Mouse (Mus musculus) frontal cortex, adult (tissue): ENCODE data around the gene Smim22.

Source experiments
- ATAC-seq: cut with Nextera tagmentation; 2 replicates; pipeline ENCODE4 v1.9.2; 2017; ENCODE audit warnings: mild to moderate bottlenecking, moderate library complexity, mixed read lengths; ENCODE audit not compliant: low TSS enrichment

Gene Smim22

DNA sequence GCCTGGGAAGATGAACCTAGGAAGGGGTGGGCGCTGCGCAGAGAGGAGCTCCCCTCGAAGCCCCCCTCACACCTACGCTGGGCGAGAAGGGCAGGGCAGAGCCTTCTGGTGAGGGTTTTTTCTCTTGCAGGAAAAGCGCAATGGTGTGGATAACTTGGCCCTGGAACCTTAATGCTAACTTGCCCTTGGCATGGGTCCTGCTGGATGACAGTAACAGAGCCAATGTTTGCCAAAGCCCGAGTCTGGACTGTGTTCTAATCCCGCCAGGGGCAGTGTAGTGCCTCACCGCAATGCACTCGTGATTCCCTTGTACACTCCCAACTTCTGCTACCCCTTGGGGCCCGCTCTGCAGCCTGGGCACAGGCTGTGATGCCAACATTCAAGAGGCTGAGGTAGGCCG lies 988 bp downstream of the Smim22 start:
- ATAC-seq: no peak

DNA sequence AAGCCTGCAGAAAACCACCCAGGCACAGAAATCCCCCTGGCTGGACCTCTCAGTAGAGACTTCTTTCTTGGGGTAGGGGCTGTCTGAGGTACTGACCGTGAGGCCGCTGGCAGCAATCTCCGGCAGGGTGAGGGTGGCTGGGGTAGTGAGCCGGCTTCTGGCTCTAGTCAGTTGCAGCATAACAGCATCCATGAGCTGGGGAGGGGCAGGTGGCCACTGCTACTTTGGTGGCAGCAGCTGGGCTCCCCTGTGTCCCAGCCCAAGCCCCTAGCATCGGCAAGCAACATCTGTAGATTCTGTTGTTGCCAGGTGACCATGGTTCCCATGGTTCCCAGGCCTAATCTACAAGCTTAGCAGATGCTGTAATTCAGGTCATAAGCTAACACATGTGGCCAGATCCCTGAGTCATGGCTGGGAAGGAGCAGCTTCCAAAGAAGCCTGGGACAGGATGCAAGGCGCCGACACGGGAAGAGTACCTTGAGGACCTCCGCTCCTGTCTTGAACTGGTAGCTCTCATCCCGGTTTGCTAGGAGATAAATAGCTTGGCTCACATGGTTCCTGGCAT lies 3.4 kb downstream of the Smim22 start:
- no peak for ATAC-seq

DNA sequence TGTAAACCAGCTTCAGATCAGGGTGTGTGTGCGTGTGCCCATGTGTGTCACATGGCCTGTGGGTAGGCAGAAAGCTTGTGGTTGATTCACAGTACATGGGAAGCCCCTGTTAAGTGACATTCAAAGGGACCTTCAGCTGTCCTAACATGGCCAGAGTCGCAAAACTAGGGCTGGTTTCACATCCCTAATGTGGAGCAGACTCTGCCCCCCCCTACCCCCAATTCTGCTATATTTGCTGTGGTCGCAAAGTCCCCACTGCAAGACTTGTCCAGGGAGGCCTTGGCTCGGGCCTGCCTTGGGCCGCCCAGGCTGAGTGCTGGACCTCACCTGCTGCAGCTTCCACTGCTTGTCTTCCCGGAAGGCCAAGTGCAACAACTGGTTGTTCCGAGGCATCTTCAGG lies 4.2 kb downstream of the Smim22 start:
- ATAC-seq: no peak

DNA sequence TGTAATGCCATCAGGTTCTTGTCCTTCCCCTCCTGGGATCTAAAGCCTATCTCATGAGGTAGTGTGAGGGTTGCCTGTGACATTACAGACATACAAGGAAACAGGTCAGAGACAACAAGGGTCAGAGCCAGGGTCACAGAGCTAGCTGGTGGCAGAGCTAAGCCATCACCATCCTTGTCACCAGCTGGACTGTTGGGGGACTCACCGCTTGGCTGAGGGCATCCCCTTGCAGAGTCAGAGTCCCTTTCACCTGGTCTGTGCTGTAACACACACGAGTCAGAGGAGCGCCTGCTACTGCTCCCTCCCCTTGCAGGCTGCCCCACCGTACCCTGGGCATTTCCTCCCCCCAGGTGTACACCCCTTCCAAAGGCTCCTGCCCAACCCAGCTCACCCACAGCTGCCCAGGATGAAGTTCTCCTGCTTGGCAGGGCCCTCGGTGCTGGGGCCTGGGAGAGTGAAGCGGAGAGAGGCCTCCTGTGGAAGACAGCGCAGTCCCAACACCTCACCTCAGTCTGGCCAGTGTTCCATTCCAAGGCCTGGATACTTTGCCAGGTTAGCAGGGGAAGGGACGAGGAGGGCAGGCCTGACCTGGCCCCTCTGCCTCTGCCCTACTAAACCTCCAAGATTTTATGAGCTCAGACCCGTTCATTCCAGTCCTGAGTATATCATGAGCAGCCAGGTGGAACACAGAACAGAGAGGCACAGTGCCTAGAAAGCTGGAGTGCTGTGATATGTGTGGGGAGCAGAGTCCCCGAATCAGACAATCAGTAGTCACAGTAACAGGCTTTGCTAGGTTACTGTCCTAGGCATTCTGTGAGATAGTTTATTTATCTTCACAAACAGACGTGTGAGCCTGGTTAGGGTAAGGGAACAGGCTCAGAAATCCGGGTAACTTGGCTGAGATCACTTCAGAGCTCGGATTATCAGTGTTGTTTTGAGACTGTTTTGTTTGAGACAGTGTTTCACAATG lies 5.2 kb downstream of the Smim22 start:
- ATAC-seq: no peak

DNA sequence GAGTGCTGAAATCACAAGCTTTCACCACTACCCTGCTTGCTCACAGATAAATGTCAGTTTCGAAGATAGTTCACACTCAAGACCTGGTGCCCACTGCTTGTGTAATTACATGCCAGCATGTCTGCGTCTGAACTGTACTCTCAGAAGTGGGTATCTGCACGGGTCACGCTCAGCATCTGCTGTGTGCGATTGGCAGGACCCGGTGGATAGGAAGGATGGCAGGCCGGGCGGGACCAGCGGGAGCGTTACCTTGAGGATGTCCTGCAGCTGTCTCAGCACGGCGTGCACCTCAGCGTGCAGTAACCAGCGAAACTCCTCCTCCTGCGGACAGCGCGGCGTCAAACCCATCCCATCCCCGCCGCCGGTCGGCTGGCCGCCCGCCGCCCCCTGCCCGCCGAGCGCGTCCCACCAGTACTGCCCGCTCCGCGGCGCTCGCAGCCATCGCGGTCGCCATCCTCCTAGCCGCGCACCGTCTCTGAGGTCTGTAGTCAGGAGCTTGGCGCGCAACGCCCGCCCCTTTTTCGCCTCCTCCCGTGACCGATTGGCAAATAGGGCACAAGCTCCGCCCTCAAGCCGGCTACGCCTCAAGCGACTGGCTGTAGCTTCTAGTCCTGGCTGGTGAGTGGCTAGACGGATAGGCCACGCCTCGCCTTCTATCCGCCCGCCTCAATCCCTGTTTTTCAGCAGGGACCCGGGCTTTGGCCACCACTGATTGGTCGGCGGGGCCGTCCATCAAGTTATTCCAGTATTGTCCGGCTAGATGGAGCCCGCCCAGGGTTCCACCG lies 6.2 kb downstream of the Smim22 start, which contains the start of gene Rogdi:
TSS of gene Rogdi (minus strand) at position 500 of the 785 bp plus-strand sequence.
- ATAC-seq: peak; percentile 98

DNA sequence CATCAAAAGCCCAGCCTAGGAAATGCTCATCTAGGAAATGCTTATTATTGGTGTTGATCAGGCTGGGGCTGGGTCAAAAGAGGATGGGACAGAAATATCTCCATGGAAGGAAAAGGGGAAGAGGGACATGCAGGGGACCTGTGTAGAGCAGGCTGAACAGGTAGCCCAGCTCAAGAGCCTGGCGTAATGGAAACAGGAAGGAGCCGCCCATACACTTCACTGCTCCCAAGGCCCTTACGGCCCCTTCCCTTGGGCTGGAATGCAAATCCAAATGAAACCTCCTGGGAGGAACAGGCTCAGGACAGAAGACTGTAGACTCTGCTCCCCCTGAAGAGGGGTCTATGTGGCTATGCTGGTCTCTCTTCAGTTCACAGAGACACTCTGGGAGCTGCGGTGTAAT lies 7.5 kb downstream of the Smim22 start:
- ATAC-seq: no peak

DNA sequence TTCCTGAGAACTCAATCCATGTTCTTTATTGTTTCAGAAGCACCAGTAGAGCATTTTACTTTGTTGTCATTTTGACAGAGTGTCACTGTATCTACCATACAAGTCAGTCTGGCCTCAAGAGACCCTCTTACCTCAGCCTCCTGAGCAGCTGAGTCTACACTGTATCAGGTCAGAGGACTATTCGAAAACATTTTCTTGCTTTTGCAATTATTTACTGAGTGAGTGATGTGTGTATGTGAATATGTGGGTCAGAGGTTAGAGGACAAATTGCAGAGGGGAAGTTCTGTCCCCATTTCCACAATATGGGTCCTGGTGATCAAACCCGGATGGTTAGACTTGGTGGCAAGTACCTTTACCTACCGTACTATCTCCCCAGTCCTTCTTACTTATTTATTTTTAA lies 16.9 kb downstream of the Smim22 start:
- ATAC-seq: no peak

DNA sequence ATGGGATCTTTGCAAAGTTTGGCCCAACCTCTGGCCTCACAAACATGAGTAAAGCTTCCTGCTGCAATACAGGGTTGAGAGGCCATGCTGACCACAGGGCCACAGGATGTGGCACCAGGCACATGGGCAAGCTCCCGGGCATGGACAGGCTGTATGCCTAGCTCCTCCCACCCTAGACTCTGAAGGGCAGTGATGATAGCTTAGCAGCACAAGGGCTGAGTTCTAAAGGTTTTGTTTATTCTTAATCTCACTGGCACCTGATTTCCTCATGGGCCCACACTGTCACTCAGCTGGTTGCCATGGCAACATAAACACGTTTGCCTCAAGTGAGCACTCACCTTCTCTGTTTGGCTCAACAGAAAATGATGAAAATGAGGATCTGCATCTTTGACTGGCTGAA lies 22.8 kb downstream of the Smim22 start:
- ATAC-seq: no peak

DNA sequence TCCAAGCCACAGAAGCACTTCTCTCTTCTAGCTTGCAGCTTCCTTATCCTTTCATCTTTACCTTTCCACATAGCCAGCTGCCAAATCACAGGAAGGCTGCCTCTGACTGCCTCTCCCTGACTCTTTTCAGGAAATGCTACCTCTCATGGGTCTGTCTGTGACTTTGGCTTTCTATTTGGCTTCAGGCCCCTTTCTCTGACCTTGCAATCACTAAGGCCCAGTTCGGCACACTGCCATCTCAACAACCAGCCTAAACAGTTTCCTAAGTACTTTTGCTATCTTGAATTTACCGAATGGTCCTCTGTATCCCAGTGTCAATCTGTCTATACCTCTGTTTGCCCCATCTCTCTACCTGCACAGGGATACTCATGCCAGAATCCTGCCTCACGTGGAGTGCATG lies 28.5 kb downstream of the Smim22 start:
- no peak for ATAC-seq

DNA sequence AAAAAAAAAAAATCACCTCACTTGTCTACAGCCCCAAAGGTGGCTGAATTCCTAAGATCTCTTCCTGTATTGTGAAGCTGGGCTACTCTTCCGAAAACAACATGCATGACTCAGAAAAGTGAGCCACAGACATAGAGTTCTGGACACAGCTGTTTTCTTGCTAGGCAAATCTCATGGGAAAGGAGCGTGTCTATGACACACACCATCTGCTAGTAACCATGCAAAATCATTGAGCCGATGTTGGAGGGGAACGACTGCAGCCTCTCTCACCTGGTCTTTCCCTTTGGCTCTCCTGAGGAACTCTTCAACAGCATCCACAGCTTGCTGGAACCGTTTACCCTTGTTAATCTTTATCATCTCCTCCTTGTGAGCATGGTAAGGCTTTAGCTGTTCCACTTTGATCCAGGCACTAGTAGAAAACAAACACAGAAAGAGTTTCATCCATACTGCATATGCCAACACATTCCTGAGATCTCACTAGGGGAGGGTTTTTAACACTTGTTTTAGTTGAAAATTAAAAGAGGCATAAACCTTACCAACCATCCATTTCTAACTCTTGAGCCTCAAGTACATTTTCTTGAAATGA lies 29.7 kb downstream of the Smim22 start:
- ATAC-seq: no peak

DNA sequence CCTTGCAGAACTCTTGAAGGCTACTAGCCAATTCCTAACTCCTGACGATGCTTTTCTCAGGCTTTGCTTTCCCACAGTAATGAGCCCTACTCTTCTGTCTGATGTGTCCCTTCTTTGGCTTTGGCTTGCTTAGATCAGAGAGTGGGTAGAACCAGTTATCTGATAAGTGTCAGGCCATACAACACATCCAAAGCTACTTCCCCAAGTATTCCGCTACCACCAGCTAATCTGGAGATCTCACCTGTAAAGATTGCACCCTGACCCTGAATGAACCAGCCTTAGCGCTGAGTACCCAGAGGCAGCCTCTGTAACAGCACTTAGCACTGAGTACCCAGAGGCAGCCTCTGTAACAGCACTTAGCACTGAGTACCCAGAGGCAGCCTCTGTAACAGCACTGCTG lies 38.2 kb downstream of the Smim22 start:
- no peak for ATAC-seq

DNA sequence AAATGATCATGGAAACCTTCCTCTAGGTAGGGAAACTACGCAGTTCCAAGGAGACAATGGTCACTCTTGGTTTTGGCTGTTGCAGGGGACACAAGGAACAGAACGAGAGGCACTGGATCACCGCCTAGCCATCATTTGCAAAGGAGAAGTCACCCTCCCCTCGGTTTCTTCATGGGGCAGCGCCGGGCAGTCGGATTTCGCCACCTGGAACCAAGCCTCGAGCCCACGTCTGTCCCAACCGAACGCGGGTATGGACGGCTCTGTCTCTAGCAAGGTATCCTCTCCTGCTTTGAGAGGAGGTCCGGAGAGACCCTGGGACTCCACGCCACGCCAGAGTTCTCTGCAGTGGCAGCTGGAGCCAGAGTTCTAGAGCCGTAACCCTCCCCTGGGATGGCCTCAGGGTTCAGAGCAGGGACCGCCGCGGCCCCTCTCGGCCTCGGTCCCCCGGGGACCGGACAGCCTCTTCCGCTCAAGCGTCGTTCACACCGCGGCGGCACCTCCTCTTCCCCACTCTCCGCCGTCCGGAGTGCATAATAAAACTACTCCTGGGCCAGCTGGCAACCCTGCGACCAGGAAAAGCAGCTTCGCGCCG lies 42.2 kb downstream of the Smim22 start:
- peak; percentile 48 for ATAC-seq

DNA sequence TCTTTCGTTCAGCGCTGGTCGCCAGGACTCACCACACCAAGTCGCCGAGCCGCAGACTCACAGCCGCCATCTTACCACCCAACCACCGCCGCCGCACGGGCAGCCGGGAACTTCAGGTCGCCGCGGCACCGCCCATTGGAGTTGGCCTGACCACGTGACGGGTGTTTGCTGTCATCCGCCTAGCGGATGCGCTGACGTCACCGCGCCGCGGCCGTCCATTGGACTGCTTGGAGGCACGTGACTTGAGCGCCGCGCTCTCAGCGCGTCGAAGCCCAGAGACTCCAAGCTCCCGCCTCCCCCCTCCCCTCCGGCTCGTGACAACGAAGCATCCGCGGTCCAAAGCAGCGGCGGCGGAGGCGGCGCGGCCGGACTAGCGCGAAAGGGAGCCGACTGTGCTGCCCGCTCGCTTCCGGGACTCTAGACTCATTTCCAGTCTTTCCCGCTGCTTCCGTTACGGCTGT lies 42.7 kb downstream of the Smim22 start, which contains the start of the genes Glyr1 and Ubn1:
TSS of gene Glyr1 (minus strand) at position 90 of the 461 bp plus-strand sequence.
TSS of gene Ubn1 (plus strand) at position 284 of the 461 bp plus-strand sequence.
- peak; percentile 98 for ATAC-seq

DNA sequence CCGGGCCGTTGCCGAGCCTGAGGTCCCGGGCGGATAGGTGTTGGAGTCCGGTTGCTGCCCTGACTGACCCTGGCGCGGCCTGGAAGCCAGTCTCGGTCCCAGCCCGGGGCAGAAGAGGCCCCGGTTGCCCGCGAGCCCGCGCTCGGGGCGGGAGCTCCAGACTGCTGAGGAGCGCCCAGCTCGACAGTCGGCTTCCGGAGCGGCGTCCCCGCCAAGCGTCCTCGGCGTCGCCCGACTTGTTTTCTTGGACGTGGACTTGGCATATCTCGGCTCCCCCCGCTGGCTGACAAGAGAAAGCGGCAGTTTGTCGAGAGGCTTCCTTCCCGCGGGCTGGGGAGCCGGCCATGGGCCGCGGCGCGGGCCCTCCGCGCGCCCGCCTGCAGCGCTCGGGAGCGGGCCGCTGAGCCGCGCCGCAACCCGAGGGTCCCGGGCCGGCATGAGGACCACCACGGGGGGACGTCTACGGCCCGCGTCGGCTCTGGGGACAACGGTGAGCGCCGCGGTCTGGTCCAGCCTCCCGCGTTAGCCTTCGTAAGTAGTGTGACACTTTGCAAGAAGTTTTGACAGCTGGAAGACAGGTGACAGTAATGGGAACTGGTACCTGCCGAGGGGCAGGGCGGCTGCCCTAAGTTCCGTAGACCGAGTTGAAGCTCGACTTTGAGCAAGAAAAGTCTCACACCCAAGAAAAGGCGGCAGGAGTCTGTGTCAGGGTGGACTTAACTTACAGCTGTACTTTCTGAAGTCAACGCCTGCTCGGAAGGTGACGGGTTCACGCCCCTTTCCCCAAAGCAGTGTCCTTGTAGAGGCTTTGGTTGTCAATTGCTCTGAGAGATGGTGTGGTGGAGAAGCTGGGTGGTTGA lies 43.4 kb downstream of the Smim22 start:
- ATAC-seq: peak; percentile 58
